Mouse (Mus musculus) embryonic facial prominence, embryonic 13.5 days (tissue): ENCODE results near the gene Ift74. TPM values are rescaled to one million over a fixed set of nuclear protein-coding genes. Genes with fewer than 3 reads are reported as not detected.
A peak's percentile ranks its signal among the peaks of the same experiment; 100 is the strongest.

ENCODE experiments used
- ATAC-seq: fragments of 200-750 bp; cut with Nextera tagmentation; 2 replicates; pipeline ENCODE4 v1.8.0; 2017; ENCODE audit warnings: low read depth; ENCODE audit not compliant: insufficient number of reproducible peaks, insufficient read depth, low FRiP score, low TSS enrichment
- H3K27ac ChIP-seq: fragments of 300-500 bp; sonication (generic); 2 replicates; pipeline ENCODE4 v1.5.1; 2015; ENCODE audit warnings: moderate library complexity, mild to moderate bottlenecking, inconsistent platforms
- H3K27me3 ChIP-seq: fragments of 300-500 bp; sonication (generic); 2 replicates; pipeline ENCODE4 v1.6.1; 2015; ENCODE audit warnings: mild to moderate bottlenecking, inconsistent platforms
- H3K36me3 ChIP-seq: fragments of 300-500 bp; sonication (generic); 2 replicates; pipeline ENCODE4 v1.6.1; 2015; ENCODE audit warnings: mild to moderate bottlenecking, inconsistent platforms
- H3K4me1 ChIP-seq: fragments of 300-500 bp; sonication (generic); 2 replicates; pipeline ENCODE4 v1.6.1; 2015; ENCODE audit warnings: inconsistent platforms
- H3K4me2 ChIP-seq: fragments of 300-500 bp; sonication (generic); 2 replicates; pipeline ENCODE4 v1.6.1; 2015; ENCODE audit warnings: moderate library complexity, mild to moderate bottlenecking, inconsistent platforms
- H3K4me3 ChIP-seq: fragments of 300-500 bp; sonication (generic); 2 replicates; pipeline ENCODE4 v1.5.1; 2015; ENCODE audit warnings: mild to moderate bottlenecking, inconsistent platforms
- H3K9ac ChIP-seq: fragments of 300-500 bp; sonication (generic); 2 replicates; pipeline ENCODE4 v1.6.1; 2015; ENCODE audit warnings: mild to moderate bottlenecking, inconsistent platforms
- H3K9me3 ChIP-seq: fragments of 300-500 bp; sonication (generic); 2 replicates; pipeline ENCODE4 v1.6.1; 2016; ENCODE audit warnings: inconsistent platforms
- WGBS: fragments of 180-500 bp; shearing (Covaris S2); methylation state at CpG from one replicate; pipeline ENCODE4 v1.1.7; 2015; ENCODE audit warnings: mixed read lengths; 5-methylcytosine and 5-hydroxymethylcytosine counted together
- polyA plus RNA-seq: library from polyadenylated mRNA; unstranded; fragments of >200 nt; fragmentation: Nextera tagmentation; extraction: Ambion mirVana; gene quantifications from 2 replicates; pipeline ENCODE4 v1.2.1, GENCODE M21; 2015

Ift74 gene
- polyA plus RNA-seq, 1 experiment from 2014 or later: 45.6 TPM

- H3K4me2 ChIP-seq: no peak overlapping the region
- ATAC-seq: no peak
- 86% methylated on average over 3 of the region's 3 CpGs for WGBS
Measured at GRCm38 (mm10) chr4:94696368-94696767, 82.1 kb downstream of the Ift74 start.

GRCm38 (mm10) chr4:94711002-94711401, 96.7 kb downstream of the Ift74 start:
- Histone ChIP-seq H3K4me2 (no peak overlapping the region), H3K27ac (no peak overlapping the region), H3K27me3 (no peaks in the 10 kb centered on the region), H3K9ac (no peak overlapping the region), H3K4me3 (no peak overlapping the region), H3K9me3 (no peaks in the 10 kb centered on the region), H3K4me1 (peaks cover 2% of the 10 kb centered on the region; the same call in 1 of the 2 replicates), H3K36me3 (no peaks in the 10 kb centered on the region)
- no peak for ATAC-seq
- 88% methylated on average over 2 of the region's 2 CpGs for WGBS

More at GRCm38 (mm10) chr4:94696368-94696767, 82.1 kb downstream of the Ift74 start:
- Histone ChIP-seq H3K4me1 (no peaks in the 10 kb centered on the region), H3K4me3 (no peak overlapping the region), H3K27me3 (no peaks in the 10 kb centered on the region), H3K36me3 (peaks cover 6% of the 10 kb centered on the region), H3K27ac (no peak overlapping the region), H3K9ac (no peak overlapping the region), H3K9me3 (no peaks in the 10 kb centered on the region)

DNA sequence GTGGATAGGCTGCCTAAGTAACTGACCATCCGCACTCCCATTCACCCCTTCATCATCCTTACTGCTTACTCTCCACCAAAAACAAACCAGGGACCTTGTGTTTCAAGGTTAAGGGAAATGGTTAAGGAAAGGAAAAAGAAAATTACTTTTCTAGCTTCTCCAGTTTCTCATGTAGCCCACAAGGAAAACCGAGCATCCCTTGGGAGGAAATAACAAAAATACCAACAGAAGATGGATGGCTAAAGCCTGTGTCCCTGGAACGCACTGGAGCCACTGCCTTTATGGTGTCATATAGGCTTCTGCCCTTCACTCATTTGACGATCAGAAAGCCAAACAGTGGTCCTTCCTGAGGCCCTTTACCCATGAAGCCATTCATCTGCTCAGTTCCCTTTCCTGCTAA, 97.1 kb downstream of the Ift74 start:
- WGBS: 60% methylated on average over 4 of the region's 4 CpGs
- H3K9ac ChIP-seq: no peak overlapping the region
- H3K4me1 ChIP-seq: peaks cover 2% of the 10 kb centered on the region; the same call in 1 of the 2 replicates
- no peak overlapping the region for H3K4me3 ChIP-seq
- H3K36me3 ChIP-seq: no peaks in the 10 kb centered on the region
- no peak for ATAC-seq
- no peaks in the 10 kb centered on the region for H3K27me3 ChIP-seq
- no peak overlapping the region for H3K27ac ChIP-seq
- H3K4me2 ChIP-seq: no peak overlapping the region
- no peaks in the 10 kb centered on the region for H3K9me3 ChIP-seq

DNA sequence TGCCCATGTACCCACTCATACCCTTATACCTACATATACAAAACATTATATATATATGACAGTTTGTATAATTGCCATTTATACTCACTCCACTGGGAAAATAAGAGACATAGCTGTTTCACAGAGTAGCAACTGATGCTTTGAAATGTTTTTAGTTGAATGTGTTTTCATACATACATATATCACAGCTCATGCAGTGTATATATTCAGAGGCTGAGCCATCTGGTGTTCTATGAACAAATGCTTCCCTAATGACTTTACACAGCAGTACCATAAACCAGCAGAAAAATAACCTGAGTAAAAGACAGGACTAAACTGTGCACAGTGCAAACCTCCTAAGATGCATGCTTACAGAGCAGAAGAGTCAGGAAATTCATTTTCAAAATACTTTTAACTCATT, 99.5 kb downstream of the Ift74 start:
- ATAC-seq: no peak
- Histone ChIP-seq H3K4me2 (no peak overlapping the region), H3K36me3 (no peaks in the 10 kb centered on the region), H3K27me3 (no peaks in the 10 kb centered on the region), H3K27ac (no peak overlapping the region), H3K9ac (no peak overlapping the region), H3K9me3 (no peaks in the 10 kb centered on the region), H3K4me1 (peaks cover 2% of the 10 kb centered on the region; the same call in 1 of the 2 replicates), H3K4me3 (no peak overlapping the region)

GRCm38 (mm10) chr4:94715166-94715565, 100.9 kb downstream of the Ift74 start:
- ATAC-seq: peak; percentile 69; the same call in 1 of the 2 replicates
- Histone ChIP-seq H3K4me1 (peaks cover 2% of the 10 kb centered on the region; the same call in 1 of the 2 replicates), H3K9ac (no peak overlapping the region), H3K9me3 (no peaks in the 10 kb centered on the region), H3K27me3 (no peaks in the 10 kb centered on the region), H3K4me2 (no peak overlapping the region), H3K4me3 (no peak overlapping the region), H3K36me3 (no peaks in the 10 kb centered on the region), H3K27ac (no peak overlapping the region)
- 59% methylated on average over 6 of the region's 6 CpGs for WGBS

GRCm38 (mm10) chr4:94725799-94726198, 111.5 kb downstream of the Ift74 start:
- WGBS: 63% methylated on average over 4 of the region's 4 CpGs
- Histone ChIP-seq H3K4me1 (no peaks in the 10 kb centered on the region), H3K36me3 (no peaks in the 10 kb centered on the region), H3K27me3 (no peaks in the 10 kb centered on the region), H3K4me3 (no peak overlapping the region), H3K27ac (no peak overlapping the region), H3K9ac (no peak overlapping the region), H3K4me2 (no peak overlapping the region), H3K9me3 (no peaks in the 10 kb centered on the region)
- ATAC-seq: no peak

GRCm38 (mm10) chr4:94732721-94733120, 118.4 kb downstream of the Ift74 start:
- no peak overlapping the region for H3K4me3 ChIP-seq
- no peak overlapping the region for H3K9ac ChIP-seq
- H3K4me2 ChIP-seq: no peak overlapping the region
- no peaks in the 10 kb centered on the region for H3K36me3 ChIP-seq
- no peaks in the 10 kb centered on the region for H3K9me3 ChIP-seq
- H3K27ac ChIP-seq: no peak overlapping the region
- no peaks in the 10 kb centered on the region for H3K4me1 ChIP-seq
- no peaks in the 10 kb centered on the region for H3K27me3 ChIP-seq
- ATAC-seq: no peak

- H3K27ac ChIP-seq: no peak overlapping the region
- H3K27me3 ChIP-seq: no peaks in the 10 kb centered on the region
- 44% methylated on average over 5 of the region's 5 CpGs for WGBS
- ATAC-seq: no peak
- no peaks in the 10 kb centered on the region for H3K9me3 ChIP-seq
- no peaks in the 10 kb centered on the region for H3K36me3 ChIP-seq
- H3K4me2 ChIP-seq: no peak overlapping the region
- peaks cover 13% of the 10 kb centered on the region for H3K4me1 ChIP-seq
- no peak overlapping the region for H3K9ac ChIP-seq
- no peak overlapping the region for H3K4me3 ChIP-seq
Measured at GRCm38 (mm10) chr4:94737326-94738295, 123.3 kb downstream of the Ift74 start.

DNA sequence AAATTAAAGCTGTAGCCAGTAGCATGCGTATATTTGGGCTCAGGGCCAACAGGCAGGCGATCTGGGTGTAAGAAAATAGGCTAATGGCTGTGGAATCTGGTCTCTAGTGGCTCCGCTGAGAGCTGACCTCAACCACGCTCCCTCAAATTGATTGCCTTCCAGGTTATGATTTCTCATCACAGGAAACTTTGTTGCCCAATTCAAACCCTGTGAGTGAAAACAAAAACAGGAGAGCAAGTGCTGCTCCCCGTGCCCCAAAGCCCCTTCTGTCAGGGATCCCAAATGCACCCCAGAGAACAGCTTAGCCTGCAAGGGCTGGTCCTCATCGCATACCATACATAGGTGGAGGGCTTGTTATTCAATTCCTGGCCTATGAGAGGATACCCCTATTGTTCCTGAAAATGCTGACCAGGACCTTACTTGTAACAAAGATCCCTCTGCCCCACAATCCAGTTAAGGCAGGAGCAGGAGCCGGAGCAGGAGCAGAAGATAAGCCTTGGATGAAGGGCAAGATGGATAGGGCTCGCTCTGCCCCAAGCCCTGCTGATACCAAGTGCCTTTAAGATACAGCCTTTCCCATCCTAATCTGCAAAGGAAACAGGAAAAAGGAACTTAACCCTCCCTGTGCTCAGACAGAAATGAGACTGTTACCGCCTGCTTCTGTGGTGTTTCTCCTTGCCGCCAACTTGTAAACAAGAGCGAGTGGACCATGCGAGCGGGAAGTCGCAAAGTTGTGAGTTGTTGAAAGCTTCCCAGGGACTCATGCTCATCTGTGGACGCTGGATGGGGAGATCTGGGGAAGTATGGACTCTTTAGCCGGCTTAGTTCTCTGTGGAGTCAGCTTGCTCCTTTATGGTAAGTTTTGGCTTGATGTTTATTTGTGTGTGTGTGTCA, 124.8 kb downstream of the Ift74 start, which contains the start of gene Tek:
Gene Tek (plus strand): TSS at position 452 of the 894 bp plus-strand sequence.
- 59% methylated on average over 16 of the region's 16 CpGs for WGBS
- Histone ChIP-seq H3K4me1 (peaks cover 13% of the 10 kb centered on the region), H3K27me3 (no peaks in the 10 kb centered on the region), H3K4me3 (no peak within 1 kb of the TSS), H3K9me3 (no peaks in the 10 kb centered on the region), H3K4me2 (0 out of 2 replicates have a peak within 1 kb of the TSS, but pooled peaks have one; percentile 11), H3K27ac (no peak within 1 kb of the TSS), H3K36me3 (no peaks in the 10 kb centered on the region), H3K9ac (no peak within 1 kb of the TSS)
- no peak for ATAC-seq

DNA sequence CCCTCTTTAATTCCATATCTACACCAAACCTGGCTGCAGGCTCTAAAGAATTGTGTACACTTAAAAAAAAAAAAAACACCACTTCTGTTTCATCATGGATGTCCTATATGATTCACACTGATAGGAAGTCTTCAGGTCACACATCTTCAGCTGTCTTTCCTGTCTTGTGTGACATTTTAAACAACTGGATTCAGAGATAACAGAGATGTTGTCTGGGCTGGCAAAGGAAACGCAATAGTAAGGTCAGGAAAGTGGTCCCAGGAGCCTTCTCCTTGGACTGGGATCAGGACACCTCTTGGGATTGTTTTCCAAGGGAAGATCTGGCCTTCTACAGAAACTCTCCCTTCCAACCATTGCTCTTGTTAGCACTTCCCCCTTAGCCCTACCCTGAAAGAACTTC, 127.5 kb downstream of the Ift74 start:
- Histone ChIP-seq H3K9ac (no peak overlapping the region), H3K4me2 (no peak overlapping the region), H3K4me3 (no peak overlapping the region), H3K4me1 (peaks cover 13% of the 10 kb centered on the region), H3K9me3 (no peaks in the 10 kb centered on the region), H3K27ac (no peak overlapping the region), H3K27me3 (no peaks in the 10 kb centered on the region), H3K36me3 (no peaks in the 10 kb centered on the region)
- WGBS: 70% methylated on average over 1 of the region's 1 CpGs
- ATAC-seq: no peak
